Mouse (Mus musculus): ENCODE data around the gene Atp8b4.

- no peak for TF ChIP-seq CTCF (IDR thresholded peaks at IDR 0.05; ENCODE audit: low read depth)
- TF ChIP-seq EP300 (IDR thresholded peaks at IDR 0.05; ENCODE audit: low read depth), result no peak
Observed at GRCm38 (mm10) chr2:126432481-126433066, 67.9 kb downstream of the Atp8b4 start.
